Mouse (Mus musculus) small intestine, adult 2 months (tissue): ENCODE results near the gene Il10rb.

ENCODE experiments used
- CTCF ChIP-seq: fragments of 200-500 bp; IDR thresholded peaks from 2 replicates; pipeline ENCODE4 v1.5.1; 2012; ENCODE audit warnings: low read depth, mild to moderate bottlenecking, control low read depth, inconsistent platforms, low read length, moderate library complexity, mixed read lengths; ENCODE audit not compliant: insufficient replicate concordance, insufficient read length; ENCODE audit errors: extremely low read depth
- POLR2A ChIP-seq: fragments of 200-500 bp; IDR thresholded peaks from 2 replicates; pipeline ENCODE4 v1.6.1; 2012; ENCODE audit warnings: low read depth, mild to moderate bottlenecking, control low read depth, inconsistent platforms, low read length, moderate library complexity

DNA sequence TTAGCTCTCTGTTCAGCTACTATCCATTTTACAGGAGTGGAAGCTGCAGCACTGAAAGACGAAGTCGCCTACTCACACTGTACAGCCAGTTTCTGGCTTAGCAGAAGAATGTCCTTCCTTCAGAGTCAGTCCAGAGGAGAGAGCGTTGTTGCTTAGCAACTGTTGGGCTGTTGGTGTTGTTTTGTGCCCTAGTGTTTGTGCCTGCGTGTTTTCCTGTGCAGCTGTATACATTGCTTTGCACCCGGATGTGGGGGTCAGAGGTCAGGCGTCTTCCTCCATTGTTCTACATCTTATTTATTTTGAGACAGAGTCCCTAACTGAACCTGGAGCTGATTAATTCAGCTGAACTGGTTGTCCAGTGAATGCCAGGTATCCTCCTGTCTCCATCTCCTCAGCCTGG is 60.6 kb downstream of the Il10rb start:
- TF ChIP-seq CTCF = no peak
- no peak for TF ChIP-seq POLR2A
